Mouse (Mus musculus) CD4-positive, CD25-positive, alpha-beta regulatory T cell, adult 4 months (primary cell): ENCODE data around the gene Surf2. TPM values are rescaled to one million over a fixed set of nuclear protein-coding genes. Genes with fewer than 3 reads are reported as not detected.
A peak's percentile ranks its signal among the peaks of the same experiment; 100 is the strongest.

Experiments used
- ATAC-seq: one replicate; pipeline ENCODE4 v1.8.0; 2017
- polyA plus RNA-seq, 2 experiments: library from polyadenylated mRNA; unstranded; fragments of 100-300 nt; shearing (Covaris generic); gene quantifications; one replicate each; pipeline ENCODE4 v1.2.1; 2017

Gene Surf2
- polyA plus RNA-seq, 2 experiments from 2014 or later = 51.4 to 64.4 TPM

DNA sequence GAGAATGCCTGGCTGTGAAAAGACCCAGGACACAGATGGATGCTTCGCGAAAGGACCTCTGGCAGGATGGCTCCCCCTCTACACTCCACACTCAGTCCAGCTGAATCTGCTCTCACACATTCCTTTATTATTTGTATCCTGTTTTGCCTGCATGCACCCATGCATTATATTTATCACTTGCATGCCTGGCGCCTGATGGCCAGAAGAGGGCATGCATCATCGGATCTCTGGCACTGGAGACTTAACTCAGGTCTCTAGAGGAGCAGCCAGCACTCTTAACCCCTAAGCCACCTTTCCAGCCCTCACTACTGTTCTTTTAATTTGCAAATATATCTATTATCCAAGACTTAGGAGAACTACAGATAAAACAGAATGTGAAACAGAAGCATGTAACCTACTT is 44.6 kb downstream of the Surf2 start:
- ATAC-seq = no peak

DNA sequence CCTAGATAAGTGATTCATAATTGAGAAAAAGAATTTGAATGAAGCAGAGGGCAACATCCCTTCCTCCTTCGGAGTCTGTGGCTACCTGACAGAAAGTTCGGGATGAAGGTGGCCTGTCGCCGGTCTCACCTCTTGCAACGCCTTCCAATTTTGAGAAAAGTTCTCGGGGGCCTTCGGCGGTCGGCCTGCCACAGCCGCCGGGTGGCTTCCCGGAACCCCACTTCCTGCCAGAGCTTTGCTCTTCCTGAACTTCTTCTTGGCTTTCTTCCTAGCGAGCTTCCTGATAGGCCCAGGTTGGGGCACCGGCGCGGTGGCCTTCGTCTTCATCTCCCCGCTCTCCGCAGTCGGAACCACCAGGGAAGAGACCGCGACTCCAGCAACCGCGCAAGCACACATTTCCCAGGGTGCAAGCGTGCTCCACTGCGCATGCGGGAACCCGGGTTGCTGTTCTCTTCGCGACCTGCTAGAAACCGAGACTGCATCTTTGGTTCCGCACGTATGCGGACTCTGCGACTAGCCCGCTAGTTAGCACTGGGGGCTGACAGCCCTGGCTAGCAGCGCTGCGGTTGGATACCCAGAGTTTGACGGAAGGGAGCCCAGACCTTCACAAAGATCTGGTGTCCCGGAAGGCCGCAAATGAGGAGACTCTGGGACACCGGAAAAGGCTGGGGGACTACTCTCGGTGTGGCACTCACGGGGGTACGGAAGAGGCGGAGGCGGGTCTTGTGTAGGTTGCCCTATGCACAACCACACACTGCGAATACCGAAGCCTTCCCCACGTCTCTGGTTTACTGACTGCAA is 48.0 kb downstream of the Surf2 start, which contains the start of gene Rexo4:
Gene Rexo4, minus strand, starts transcription at position 464 of the 801 bp plus-strand sequence.
- peak; percentile 90 for ATAC-seq

- no peak for ATAC-seq
Measured at GRCm38 (mm10) chr2:26964724-26965370, 48.7 kb downstream of the Surf2 start.

GRCm38 (mm10) chr2:26967262-26967661 is 51.1 kb downstream of the Surf2 start:
- ATAC-seq = no peak

Other genes starting within 250 kb of the Surf2 start
- gene Lcn4, start 245.1 kb upstream of the Surf2 start, polyA plus RNA-seq = under 1 TPM in 1 of 2 experiments, not detected in 1; 0.92 TPM
- gene Abo, start 51.4 kb upstream of the Surf2 start, polyA plus RNA-seq = not detected
- gene Surf6, start 13.5 kb upstream of the Surf2 start, polyA plus RNA-seq = 10 to 100 TPM; 27.3 to 56.2 TPM
- gene Med22, start 5.7 kb upstream of the Surf2 start, polyA plus RNA-seq = 10 to 100 TPM; 10.6 to 19.6 TPM
- gene Rpl7a, start 5.6 kb upstream of the Surf2 start, polyA plus RNA-seq = 1,000 to 10,000 TPM in 1 of 2 experiments, 100 to 1,000 TPM in 1; 646 to 1,008 TPM
- 100 to 1,000 TPM; 100 to 116 TPM for gene Surf1, start 163 bp downstream of the Surf2 start, polyA plus RNA-seq
- gene Surf4, start 17.6 kb downstream of the Surf2 start, polyA plus RNA-seq = 100 to 1,000 TPM in 1 of 2 experiments, 10 to 100 TPM in 1; 83.0 to 121 TPM
- gene Stkld1, start 17.7 kb downstream of the Surf2 start, polyA plus RNA-seq = under 1 TPM in 1 of 2 experiments, not detected in 1; 0.42 TPM
- 10 to 100 TPM; 55.5 to 76.3 TPM for gene Rexo4, start 48.0 kb downstream of the Surf2 start, polyA plus RNA-seq
- gene Adamts13, start 57.0 kb downstream of the Surf2 start, polyA plus RNA-seq = not detected
- 10 to 100 TPM; 18.6 to 18.9 TPM for gene Cacfd1, start 93.6 kb downstream of the Surf2 start, polyA plus RNA-seq
- gene Slc2a6, start 111.6 kb downstream of the Surf2 start, polyA plus RNA-seq = 1 to 10 TPM; 2.4 to 5.6 TPM
- gene Mymk, start 155.8 kb downstream of the Surf2 start, polyA plus RNA-seq = not detected
- under 1 TPM in 1 of 2 experiments, not detected in 1; 0.31 TPM for gene Adamtsl2, start 163.0 kb downstream of the Surf2 start, polyA plus RNA-seq
- not detected for gene Fam163b, start 226.1 kb downstream of the Surf2 start, polyA plus RNA-seq
- gene Dbh, start 248.9 kb downstream of the Surf2 start, polyA plus RNA-seq = not detected